Mouse (Mus musculus) ES-Bruce4 (cell line): ENCODE results near the gene Mcoln1. TPM values are rescaled to one million over a fixed set of nuclear protein-coding genes. Genes with fewer than 3 reads are reported as not detected.

ENCODE experiments used
- H3K27ac ChIP-seq: 2 replicates; pipeline ENCODE4 v1.5.1; 2012; ENCODE audit warnings: low read length, inconsistent platforms; ENCODE audit not compliant: insufficient read depth
- H3K27me3 ChIP-seq: 2 replicates; pipeline ENCODE4 v1.6.1; 2012; ENCODE audit warnings: mild to moderate bottlenecking, low read length, inconsistent platforms; ENCODE audit not compliant: control insufficient read depth, poor library complexity, insufficient read depth, severe bottlenecking
- H3K36me3 ChIP-seq: 2 replicates; pipeline ENCODE4 v1.6.1; 2012; ENCODE audit warnings: inconsistent platforms, mild to moderate bottlenecking, low read length, moderate library complexity; ENCODE audit not compliant: control insufficient read depth, poor library complexity, insufficient read depth, severe bottlenecking
- H3K4me1 ChIP-seq: one replicate; pipeline ENCODE4 v1.8.1; 2011; ENCODE audit warnings: low read length; ENCODE audit not compliant: control insufficient read depth, insufficient read depth
- H3K4me3 ChIP-seq: 2 replicates; pipeline ENCODE4 v1.5.1; 2011; ENCODE audit warnings: low read depth, mild to moderate bottlenecking, low read length
- H3K9ac ChIP-seq: 2 replicates; pipeline ENCODE4 v1.6.1; 2012; ENCODE audit warnings: low read depth, mild to moderate bottlenecking, inconsistent platforms; ENCODE audit not compliant: poor library complexity, severe bottlenecking
- H3K9me3 ChIP-seq: replicated peaks from 2 replicates; pipeline ENCODE4 v1.6.1; 2012; ENCODE audit warnings: mild to moderate bottlenecking, low read length, inconsistent platforms; ENCODE audit not compliant: control insufficient read depth, poor library complexity, insufficient read depth, severe bottlenecking
- CTCF ChIP-seq: IDR thresholded peaks from one replicate; pipeline ENCODE4 v1.8.1; 2011; ENCODE audit warnings: low read depth, low read length
- EP300 ChIP-seq: IDR thresholded peaks from 2 replicates; pipeline ENCODE4 v1.6.1; 2011; ENCODE audit warnings: low read depth, low read length; ENCODE audit not compliant: insufficient read depth
- POLR2A ChIP-seq: IDR thresholded peaks from one replicate; pipeline ENCODE4 v1.8.1; 2011; ENCODE audit warnings: low read length; ENCODE audit not compliant: insufficient read depth
- polyA plus RNA-seq: library from polyadenylated mRNA; stranded (reverse); fragments of >200 nt; gene quantifications from 2 replicates; pipeline ENCODE4 v1.2.4, GENCODE M21; 2011; ENCODE audit warnings: low read depth; ENCODE audit not compliant: missing spikeins, insufficient read depth, insufficient read length

Gene Mcoln1
- polyA plus RNA-seq, 1 experiment, result 62.0 TPM

- peak overlapping the region; percentile 82 for H3K9ac ChIP-seq
- TF ChIP-seq EP300 (no peak), POLR2A (no peak), CTCF (no peak)
- H3K27ac ChIP-seq, result peak overlapping the region; percentile 66
- peak overlapping the region; percentile 74 for H3K4me3 ChIP-seq
- no peaks in the 10 kb centered on the region for H3K9me3 ChIP-seq
- H3K36me3 ChIP-seq, result peaks cover 3% of the 10 kb centered on the region; the same call in 1 of the 2 replicates
- H3K27me3 ChIP-seq, result no peaks in the 10 kb centered on the region
- no peaks in the 10 kb centered on the region for H3K4me1 ChIP-seq
Measured at GRCm38 (mm10) chr8:3499751-3500150, 506 bp upstream of the Mcoln1 start.

GRCm38 (mm10) chr8:3502217-3502616 lies 2.0 kb downstream of the Mcoln1 start:
- peaks cover 20% of the 10 kb centered on the region for H3K36me3 ChIP-seq
- no peak overlapping the region for H3K27ac ChIP-seq
- no peak for TF ChIP-seq POLR2A
- no peak for TF ChIP-seq EP300
- TF ChIP-seq CTCF, result no peak
- H3K4me1 ChIP-seq, result no peaks in the 10 kb centered on the region
- no peaks in the 10 kb centered on the region for H3K27me3 ChIP-seq
- H3K4me3 ChIP-seq, result no peak overlapping the region
- no peaks in the 10 kb centered on the region for H3K9me3 ChIP-seq
- no peak overlapping the region for H3K9ac ChIP-seq

- Histone ChIP-seq H3K27me3 (no peaks in the 10 kb centered on the region), H3K4me3 (no peak overlapping the region), H3K36me3 (peaks cover 57% of the 10 kb centered on the region), H3K9ac (no peak overlapping the region), H3K4me1 (no peaks in the 10 kb centered on the region), H3K27ac (no peak overlapping the region), H3K9me3 (no peaks in the 10 kb centered on the region)
- no peak for TF ChIP-seq CTCF
- TF ChIP-seq POLR2A, result no peak
Measured at GRCm38 (mm10) chr8:3507979-3508754, 7.9 kb downstream of the Mcoln1 start.

- H3K9me3 ChIP-seq, result no peaks in the 10 kb centered on the region
- no peak overlapping the region for H3K27ac ChIP-seq
- H3K4me3 ChIP-seq, result peak overlapping the region; percentile 30; the same call in 1 of the 2 replicates
- H3K4me1 ChIP-seq, result no peaks in the 10 kb centered on the region
- H3K27me3 ChIP-seq, result no peaks in the 10 kb centered on the region
- peak overlapping the region; percentile 75 for H3K9ac ChIP-seq
- H3K36me3 ChIP-seq, result peaks cover 23% of the 10 kb centered on the region
- no peak for TF ChIP-seq CTCF
- TF ChIP-seq EP300, result no peak
- no peak for TF ChIP-seq POLR2A
Measured at GRCm38 (mm10) chr8:3514681-3515247, 14.5 kb downstream of the Mcoln1 start.

- Histone ChIP-seq H3K36me3 (peaks cover 23% of the 10 kb centered on the region), H3K4me3 (peak within 1 kb of the TSS; percentile 84), H3K27ac (no peak within 1 kb of the TSS), H3K4me1 (no peaks in the 10 kb centered on the region), H3K27me3 (no peaks in the 10 kb centered on the region), H3K9ac (peak within 1 kb of the TSS; percentile 75), H3K9me3 (no peaks in the 10 kb centered on the region)
- TF ChIP-seq EP300, result no peak
- no peak for TF ChIP-seq POLR2A
- no peak for TF ChIP-seq CTCF
Measured at GRCm38 (mm10) chr8:3515260-3515671, 15.0 kb downstream of the Mcoln1 start, which contains the start of gene Pnpla6. TSS of gene Pnpla6 (plus strand) at chr8:3515384.
